Mouse (Mus musculus) brown adipose tissue, adult 24 weeks (tissue): Measurements from ENCODE around the gene Ryr3. TPM values are rescaled to one million over a fixed set of nuclear protein-coding genes. Genes with fewer than 3 reads are reported as not detected.

Experiments
- H3K27ac ChIP-seq: fragments of 200-500 bp; replicated peaks from 2 replicates; pipeline ENCODE4 v1.5.1; 2012; ENCODE audit warnings: low read depth, mild to moderate bottlenecking, low read length
- H3K4me1 ChIP-seq: fragments of 200-500 bp; 2 replicates; pipeline ENCODE4 v1.6.1; 2012; ENCODE audit warnings: low read length, mixed read lengths; ENCODE audit not compliant: control insufficient read depth, insufficient read depth, insufficient read length
- H3K4me3 ChIP-seq: fragments of 200-500 bp; 2 replicates; pipeline ENCODE4 v1.5.1; 2012; ENCODE audit warnings: low read depth, mild to moderate bottlenecking, low read length, moderate library complexity; ENCODE audit not compliant: insufficient read depth
- polyA plus RNA-seq: library from polyadenylated mRNA; stranded (reverse); fragments of >200 nt; gene quantifications from 2 replicates; pipeline ENCODE4 v1.2.4, GENCODE M21; 2012; ENCODE audit not compliant: missing spikeins, insufficient read depth, insufficient read length

Ryr3 gene
- polyA plus RNA-seq, 1 experiment: not detected

DNA sequence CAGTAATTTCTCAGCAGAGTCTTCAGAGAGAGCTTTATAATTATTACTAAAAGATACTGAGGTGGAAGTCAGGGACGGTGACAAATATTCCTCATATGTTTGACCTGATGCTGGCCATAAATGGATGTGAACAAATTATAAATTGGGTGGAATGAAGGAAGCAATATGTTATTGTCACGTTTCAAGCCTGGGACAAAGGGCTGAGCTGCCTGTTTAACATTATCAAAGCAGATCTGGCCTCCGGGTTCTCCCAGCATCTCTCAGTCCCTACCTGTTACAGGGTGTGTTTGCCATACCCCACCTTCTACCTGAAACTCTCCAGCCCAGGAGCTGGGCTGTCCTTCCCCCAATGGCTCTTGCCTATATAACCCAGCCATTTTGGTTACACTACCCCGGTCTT lies 463.6 kb downstream of the Ryr3 start:
- Histone ChIP-seq H3K27ac (no peak overlapping the region), H3K4me1 (no peaks in the 10 kb centered on the region), H3K4me3 (no peak overlapping the region)

DNA sequence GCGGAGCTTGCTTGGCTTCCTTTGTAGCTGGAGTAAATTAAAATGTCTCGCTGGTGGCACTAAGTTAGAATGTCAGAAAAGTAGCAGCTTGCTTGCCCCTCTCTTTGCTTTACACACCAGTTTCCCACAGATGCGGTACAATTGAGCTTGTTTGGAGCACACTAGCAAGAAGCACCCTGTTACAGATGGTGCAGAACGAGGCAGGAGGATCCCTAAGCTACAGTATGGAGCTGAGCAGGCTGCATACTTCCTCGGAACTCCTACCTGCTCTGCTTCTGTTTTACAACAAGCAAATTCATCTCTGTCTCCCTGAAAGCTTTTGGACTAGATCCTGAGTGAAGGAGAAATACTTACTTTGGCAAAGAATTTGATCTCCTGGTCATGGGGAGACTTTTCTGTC lies 465.5 kb downstream of the Ryr3 start:
- H3K4me3 ChIP-seq: no peak overlapping the region
- no peaks in the 10 kb centered on the region for H3K4me1 ChIP-seq

DNA sequence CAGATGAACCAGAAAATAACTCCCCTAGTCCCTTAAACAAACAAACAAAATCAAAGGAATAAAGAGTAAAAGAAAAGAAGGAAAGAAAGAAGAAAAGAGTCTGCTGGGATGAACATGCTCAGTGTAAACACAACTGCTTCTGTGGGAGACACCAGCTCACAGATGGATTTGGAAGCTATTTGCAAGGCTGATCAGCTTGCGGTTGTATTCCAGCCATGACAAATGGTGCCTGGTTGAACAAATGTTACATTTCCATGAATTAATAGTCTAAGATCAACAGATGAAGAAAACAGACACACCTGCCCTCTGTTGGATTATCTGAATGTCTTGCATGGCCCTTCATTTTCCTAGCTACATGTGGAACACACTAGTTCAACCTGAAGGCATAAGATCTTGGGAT lies 468.4 kb downstream of the Ryr3 start:
- Histone ChIP-seq H3K27ac (no peak overlapping the region), H3K4me1 (no peaks in the 10 kb centered on the region), H3K4me3 (no peak overlapping the region)

More for the DNA sequence above, 465.5 kb downstream of the Ryr3 start:
- H3K27ac ChIP-seq: no peak overlapping the region

DNA sequence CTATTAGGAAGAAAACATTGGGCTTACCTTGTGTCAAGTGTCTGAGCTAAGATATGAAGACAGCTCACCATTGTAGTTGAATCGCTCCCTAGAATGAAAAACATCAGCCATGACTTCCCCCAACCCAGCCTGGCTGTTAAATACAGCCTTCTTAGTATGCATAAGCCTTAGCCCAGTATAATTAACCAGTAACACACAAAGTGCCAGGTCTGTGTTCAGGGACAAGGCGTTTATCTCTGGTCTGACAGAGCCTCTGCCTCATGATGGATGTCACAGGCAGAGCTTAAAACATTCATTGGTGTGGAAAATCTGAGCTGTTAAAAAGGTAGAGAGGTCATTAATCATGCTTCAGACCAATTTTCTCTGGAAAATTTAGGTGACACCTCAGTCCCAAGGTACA lies 484.0 kb downstream of the Ryr3 start:
- no peak overlapping the region for H3K4me3 ChIP-seq
- no peaks in the 10 kb centered on the region for H3K4me1 ChIP-seq
- no peak overlapping the region for H3K27ac ChIP-seq

DNA sequence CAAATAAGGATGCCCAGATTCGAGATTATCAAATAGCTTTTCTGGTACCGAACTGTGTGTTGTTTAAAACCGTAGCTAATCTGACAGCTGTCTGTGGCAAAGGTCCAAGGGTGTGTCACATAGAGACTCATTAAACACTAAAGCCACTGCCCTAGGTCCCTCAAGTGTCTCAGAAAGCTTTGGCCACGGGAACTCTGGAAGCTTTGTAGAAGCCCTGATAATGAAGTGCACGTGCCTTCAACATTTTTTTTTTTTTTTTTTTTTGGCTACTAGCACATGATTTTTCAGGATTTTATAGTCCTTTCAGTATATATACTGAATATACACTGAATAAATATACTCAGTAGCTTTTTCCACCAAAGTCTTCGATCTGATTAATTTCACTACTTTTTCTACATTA lies 489.1 kb downstream of the Ryr3 start:
- H3K4me1 ChIP-seq: no peaks in the 10 kb centered on the region
- H3K27ac ChIP-seq: no peak overlapping the region

DNA sequence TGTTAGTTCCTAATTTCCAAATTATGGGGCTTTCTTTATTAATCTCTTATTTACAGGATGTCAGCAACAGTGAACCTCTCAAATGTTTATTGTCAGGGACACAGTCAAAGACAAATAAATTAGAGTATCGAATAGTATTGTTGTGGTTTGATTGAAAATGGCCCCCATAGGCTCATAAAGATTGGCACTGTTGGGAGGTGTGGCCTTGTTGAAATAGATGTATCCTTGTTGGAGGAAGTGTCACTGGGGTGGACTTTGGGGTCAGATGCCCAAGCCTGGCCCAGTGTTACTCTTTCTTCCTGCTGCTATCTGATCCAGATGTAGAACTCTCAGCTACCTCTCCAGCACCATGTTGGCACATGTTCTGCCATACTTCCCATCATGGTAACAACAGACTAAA lies 495.7 kb downstream of the Ryr3 start:
- Histone ChIP-seq H3K4me3 (no peak overlapping the region), H3K4me1 (no peaks in the 10 kb centered on the region), H3K27ac (no peak overlapping the region)

More for the DNA sequence above, 489.1 kb downstream of the Ryr3 start:
- H3K4me3 ChIP-seq: no peak overlapping the region

DNA sequence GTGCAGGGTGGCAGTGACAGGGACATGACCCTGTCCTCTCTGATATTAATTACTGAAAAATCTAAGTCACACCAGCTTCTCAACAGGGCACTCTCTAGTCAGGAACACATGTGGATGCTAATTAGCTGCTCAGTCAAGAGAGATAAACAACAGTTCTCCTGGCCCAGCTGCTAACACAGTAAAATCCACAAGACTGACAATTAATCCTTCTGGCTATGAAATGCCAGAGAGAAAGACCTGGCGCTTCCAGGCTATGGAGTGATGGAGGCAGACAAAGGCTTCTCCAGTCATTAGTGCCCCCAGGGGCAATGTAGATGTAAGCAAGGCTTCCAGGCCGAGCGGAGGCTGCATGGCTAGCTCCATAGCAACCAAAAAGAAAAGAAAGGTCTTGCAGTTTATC lies 496.2 kb downstream of the Ryr3 start:
- Histone ChIP-seq H3K4me1 (no peaks in the 10 kb centered on the region), H3K4me3 (no peak overlapping the region), H3K27ac (no peak overlapping the region)

DNA sequence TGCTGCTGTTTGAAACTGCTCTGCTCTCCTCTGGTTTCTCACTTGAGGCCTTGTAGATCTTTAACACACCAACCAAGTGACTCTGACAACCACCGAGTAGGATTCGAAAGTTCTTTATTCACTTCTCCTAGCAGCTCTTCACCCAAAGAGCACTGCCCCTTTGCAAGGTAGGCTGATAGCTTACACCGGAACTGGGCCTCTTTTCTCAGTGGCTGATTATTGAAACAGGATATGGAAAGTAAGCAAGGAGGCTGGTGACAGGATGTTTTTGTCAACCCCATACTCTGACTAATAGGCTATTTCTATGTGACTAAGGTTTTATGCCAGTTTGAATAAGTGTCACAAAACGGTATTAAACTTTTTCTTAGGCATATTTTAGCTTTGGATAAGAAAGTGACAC lies 502.2 kb downstream of the Ryr3 start:
- Histone ChIP-seq H3K4me1 (no peaks in the 10 kb centered on the region), H3K27ac (no peak overlapping the region), H3K4me3 (no peak overlapping the region)

DNA sequence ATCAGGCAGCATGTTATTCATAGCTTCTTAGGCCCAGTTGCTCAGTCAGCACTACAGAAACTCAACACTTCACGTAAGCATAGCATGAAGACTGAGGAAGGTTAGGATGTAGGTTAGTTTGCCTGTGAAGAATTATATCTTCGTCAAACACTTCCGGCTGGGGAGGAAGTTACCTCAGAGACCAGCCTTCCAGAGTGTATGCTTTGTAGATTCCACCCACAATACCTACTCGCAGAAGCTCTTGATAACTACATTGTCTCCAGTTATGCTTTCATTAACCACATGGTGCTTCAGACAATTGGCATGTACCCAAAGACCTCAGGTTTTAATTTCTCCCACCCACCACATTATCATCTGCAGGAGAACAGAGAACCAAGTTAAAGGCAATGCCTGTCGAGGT lies 535.1 kb downstream of the Ryr3 start:
- Histone ChIP-seq H3K27ac (no peak overlapping the region), H3K4me3 (no peak overlapping the region), H3K4me1 (no peaks in the 10 kb centered on the region)

DNA sequence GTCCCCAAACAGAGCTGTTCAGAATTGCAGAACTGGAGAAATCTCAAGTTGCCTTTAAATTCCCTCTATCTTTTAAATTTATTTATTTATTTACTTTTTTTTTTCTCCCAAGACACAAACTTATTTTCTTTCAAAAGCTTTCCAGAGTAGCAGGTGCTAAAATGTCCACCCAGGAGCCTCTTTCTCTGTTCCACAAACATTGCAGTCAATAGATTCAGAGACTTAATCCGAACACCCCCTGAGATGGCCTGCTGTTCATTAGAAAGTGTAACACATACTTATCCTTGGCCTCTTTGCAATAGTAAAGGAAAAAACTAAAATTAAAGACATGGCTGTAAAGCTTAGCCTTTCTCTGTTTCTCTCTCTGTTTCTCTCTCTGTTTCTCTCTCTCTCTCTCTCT lies 539.6 kb downstream of the Ryr3 start:
- Histone ChIP-seq H3K27ac (no peak overlapping the region), H3K4me1 (no peaks in the 10 kb centered on the region), H3K4me3 (no peak overlapping the region)

DNA sequence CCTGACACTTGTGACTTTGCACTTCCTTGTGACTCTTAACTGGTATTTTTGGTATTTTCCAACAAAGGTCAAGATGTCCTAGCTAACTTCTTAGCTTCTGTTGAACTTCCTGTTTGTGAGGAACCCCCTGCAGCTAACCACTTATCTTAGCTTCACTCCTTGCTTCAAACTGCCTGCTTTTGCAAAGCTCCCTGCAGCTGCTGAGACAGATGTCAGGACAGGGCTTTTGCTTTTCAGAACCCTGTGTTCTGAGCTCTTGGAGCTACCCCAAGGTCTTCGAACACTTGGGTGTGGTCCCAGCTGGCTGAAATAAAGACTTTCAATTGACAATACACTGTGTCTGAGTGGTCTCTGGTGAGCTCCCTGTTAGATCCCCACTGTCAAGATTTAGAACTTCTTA lies 540.2 kb downstream of the Ryr3 start:
- Histone ChIP-seq H3K27ac (no peak overlapping the region), H3K4me3 (no peak overlapping the region), H3K4me1 (no peaks in the 10 kb centered on the region)

DNA sequence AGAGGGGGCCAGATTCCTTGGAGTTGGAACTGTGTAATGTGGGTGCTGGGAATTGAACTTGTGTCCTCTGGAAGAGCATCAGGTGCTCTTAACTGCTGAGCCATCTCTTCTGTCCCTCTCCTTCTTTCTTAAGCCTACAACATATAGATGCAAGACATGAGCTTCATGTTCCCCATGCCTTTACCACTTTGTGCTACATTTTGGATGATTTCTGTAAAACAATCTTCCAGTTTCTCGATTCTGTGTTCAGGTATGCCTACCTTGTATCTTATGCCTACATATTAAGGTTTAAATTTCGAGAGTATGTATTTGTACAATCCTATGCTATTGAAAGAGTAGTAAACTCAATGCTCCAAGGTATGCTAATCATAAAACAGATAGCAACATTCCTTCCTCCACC lies 540.7 kb downstream of the Ryr3 start:
- H3K27ac ChIP-seq: no peak overlapping the region
- H3K4me1 ChIP-seq: no peaks in the 10 kb centered on the region
- H3K4me3 ChIP-seq: no peak overlapping the region

DNA sequence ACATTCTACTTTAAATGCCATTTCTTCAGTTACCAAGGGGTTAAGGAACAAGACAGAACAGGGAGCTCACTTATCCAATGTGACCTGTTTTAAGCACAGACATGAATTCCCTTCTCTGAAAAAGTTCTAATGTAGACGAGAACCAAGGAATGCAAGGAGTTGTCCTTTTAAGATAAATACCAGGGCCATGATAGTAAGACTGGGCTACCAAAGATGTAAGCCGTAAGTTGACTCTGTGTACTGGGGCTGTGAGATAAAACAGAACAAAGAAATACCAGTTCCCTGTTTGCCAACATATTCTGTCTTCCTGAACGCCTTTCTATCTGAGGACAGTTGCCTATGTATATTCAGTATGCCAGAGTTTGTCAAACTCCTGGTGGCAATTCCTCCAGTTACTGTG lies 547.4 kb downstream of the Ryr3 start:
- Histone ChIP-seq H3K4me1 (no peaks in the 10 kb centered on the region), H3K4me3 (no peak overlapping the region), H3K27ac (no peak overlapping the region)

DNA sequence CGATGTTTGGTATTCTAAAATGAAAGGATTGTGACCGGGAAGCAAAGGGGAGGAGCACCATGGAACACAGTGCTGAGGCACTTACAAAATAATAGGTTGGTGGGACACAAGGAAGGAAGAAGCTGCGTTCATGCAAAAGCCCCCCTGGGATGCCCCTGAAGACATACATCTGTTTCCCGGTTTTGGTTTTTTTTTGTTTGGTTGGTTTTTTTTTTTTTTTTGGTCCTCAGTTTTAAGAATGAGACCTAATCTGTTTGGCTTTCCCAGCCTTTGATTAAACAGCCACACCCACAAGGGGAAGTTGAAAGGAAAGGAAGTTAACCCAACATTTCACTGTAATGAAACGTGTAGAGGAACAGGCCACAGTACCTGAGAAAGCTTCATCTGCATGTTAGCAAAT lies 560.8 kb downstream of the Ryr3 start:
- H3K4me3 ChIP-seq: no peak overlapping the region
- no peak overlapping the region for H3K27ac ChIP-seq
- no peaks in the 10 kb centered on the region for H3K4me1 ChIP-seq

DNA sequence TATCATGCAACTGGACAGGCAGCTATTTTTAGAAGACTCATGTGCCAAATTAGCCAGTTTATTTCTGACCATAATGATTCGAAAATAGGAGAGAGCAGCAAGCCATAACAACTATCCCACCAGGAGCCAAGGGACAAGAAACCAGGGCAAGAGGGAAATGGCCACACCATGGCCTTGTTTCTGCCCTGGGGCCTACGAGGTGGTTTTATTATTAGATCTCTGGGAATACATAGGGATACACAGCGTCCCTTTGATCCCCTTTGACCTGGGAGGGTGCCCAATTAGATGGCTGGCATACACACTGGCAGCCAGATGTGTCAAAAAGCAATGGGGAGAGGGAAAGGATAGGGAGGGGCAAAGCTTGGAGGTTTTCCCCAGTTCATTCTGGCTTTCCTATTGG lies 563.1 kb downstream of the Ryr3 start:
- Histone ChIP-seq H3K4me3 (no peak overlapping the region), H3K4me1 (no peaks in the 10 kb centered on the region), H3K27ac (no peak overlapping the region)

DNA sequence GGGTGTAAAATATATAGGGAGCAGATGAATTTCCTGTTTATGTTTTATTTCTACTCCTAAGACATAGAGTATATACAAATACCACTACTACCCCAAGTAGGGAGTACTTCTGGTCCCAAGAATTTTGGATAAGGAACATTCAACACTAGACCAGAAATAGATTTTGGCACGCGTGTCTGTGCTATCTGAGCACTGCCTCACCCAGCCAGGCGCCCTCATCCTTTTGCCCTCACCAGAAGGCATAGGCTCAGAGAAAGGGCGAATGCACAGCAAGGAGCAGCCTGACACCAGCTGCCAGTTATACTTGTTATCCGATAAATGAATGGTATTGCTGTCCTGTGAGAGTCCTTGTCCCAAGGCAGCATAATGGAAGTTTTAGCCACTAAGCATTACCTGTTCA lies 579.7 kb downstream of the Ryr3 start:
- H3K4me1 ChIP-seq: no peaks in the 10 kb centered on the region
- H3K27ac ChIP-seq: no peak overlapping the region
- H3K4me3 ChIP-seq: no peak overlapping the region

DNA sequence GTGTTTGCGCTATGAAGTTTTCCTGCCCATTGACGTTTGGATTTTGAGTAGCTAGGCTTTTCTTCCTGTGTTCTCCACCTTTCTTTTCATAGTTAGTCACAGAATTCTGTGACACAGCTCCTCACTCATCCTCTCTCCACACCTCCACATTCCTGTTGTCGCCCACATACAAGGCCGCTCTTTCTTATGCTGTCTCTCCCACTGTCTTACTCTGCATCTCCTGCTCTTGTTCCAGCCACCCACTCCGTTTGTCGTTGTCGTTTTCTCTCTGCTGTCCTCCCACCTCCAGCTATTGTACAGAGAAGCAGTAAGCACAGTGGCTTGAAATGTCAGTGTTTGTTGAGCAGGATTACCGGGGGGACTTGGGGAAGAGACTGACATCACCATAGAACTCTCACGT lies 584.4 kb downstream of the Ryr3 start:
- Histone ChIP-seq H3K4me3 (no peak overlapping the region), H3K4me1 (no peaks in the 10 kb centered on the region), H3K27ac (no peak overlapping the region)
